Mouse (Mus musculus): ENCODE results near the gene Caln1. TPM values are rescaled to one million over a fixed set of nuclear protein-coding genes. Genes with fewer than 3 reads are reported as not detected.

The Caln1 gene
- total and polyA plus RNA-seq, 2 experiments: 2.4 to 2.9 TPM

- H3K27me3 ChIP-seq (ENCODE audit: control insufficient read depth, insufficient read depth, low read length): no peaks in the 10 kb centered on the region
- WGBS: 78% methylated on average over 4 of the region's 4 CpGs
- DNase-seq (ENCODE audit: extremely low read depth, low read depth, low spot score): no peak
- no peak overlapping the region for H3K9ac ChIP-seq (ENCODE audit: low read depth, low read length)
- H3K27ac ChIP-seq (replicated peaks; ENCODE audit: insufficient read depth, low read depth, low read length): no peak overlapping the region
- H3K79me2 ChIP-seq (ENCODE audit: control insufficient read depth, insufficient read depth, low read length): no peaks in the 10 kb centered on the region
- H3K4me3 ChIP-seq (ENCODE audit: insufficient read depth, low read depth, low read length): no peak overlapping the region
- no peaks in the 10 kb centered on the region for H3K36me3 ChIP-seq (ENCODE audit: control insufficient read depth, insufficient read depth, low read length)
- H3K4me1 ChIP-seq (ENCODE audit: control insufficient read depth, insufficient read depth, low read length): no peaks in the 10 kb centered on the region
- TF ChIP-seq CTCF (IDR thresholded peaks at IDR 0.05; ENCODE audit: low read depth, low read length) (no peak), POLR2A (IDR thresholded peaks at IDR 0.05; ENCODE audit: extremely low read depth, insufficient read depth, low read length) (no peak)
Measured at GRCm38 (mm10) chr5:130702361-130702760, 333.1 kb downstream of the Caln1 start.

- Histone ChIP-seq H3K9ac (ENCODE audit: low read depth, low read length) (no peak overlapping the region), H3K79me2 (ENCODE audit: control insufficient read depth, insufficient read depth, low read length) (no peaks in the 10 kb centered on the region), H3K27ac (replicated peaks; ENCODE audit: insufficient read depth, low read depth, low read length) (no peak overlapping the region), H3K36me3 (ENCODE audit: control insufficient read depth, insufficient read depth, low read length) (no peaks in the 10 kb centered on the region), H3K4me1 (ENCODE audit: control insufficient read depth, insufficient read depth, low read length) (no peaks in the 10 kb centered on the region), H3K4me3 (ENCODE audit: insufficient read depth, low read depth, low read length) (no peak overlapping the region), H3K27me3 (ENCODE audit: control insufficient read depth, insufficient read depth, low read length) (no peaks in the 10 kb centered on the region)
- 84% methylated on average over 4 of the region's 4 CpGs for WGBS
- no peak for DNase-seq (ENCODE audit: extremely low read depth, low read depth, low spot score)
- TF ChIP-seq POLR2A (IDR thresholded peaks at IDR 0.05; ENCODE audit: extremely low read depth, insufficient read depth, low read length) (no peak), CTCF (IDR thresholded peaks at IDR 0.05; ENCODE audit: low read depth, low read length) (no peak)
Measured at GRCm38 (mm10) chr5:130704866-130705265, 335.6 kb downstream of the Caln1 start.

GRCm38 (mm10) chr5:130706202-130706855, 337.1 kb downstream of the Caln1 start:
- 57% methylated on average over 6 of the region's 6 CpGs for WGBS
- H3K4me1 ChIP-seq (ENCODE audit: control insufficient read depth, insufficient read depth, low read length): no peaks in the 10 kb centered on the region

DNA sequence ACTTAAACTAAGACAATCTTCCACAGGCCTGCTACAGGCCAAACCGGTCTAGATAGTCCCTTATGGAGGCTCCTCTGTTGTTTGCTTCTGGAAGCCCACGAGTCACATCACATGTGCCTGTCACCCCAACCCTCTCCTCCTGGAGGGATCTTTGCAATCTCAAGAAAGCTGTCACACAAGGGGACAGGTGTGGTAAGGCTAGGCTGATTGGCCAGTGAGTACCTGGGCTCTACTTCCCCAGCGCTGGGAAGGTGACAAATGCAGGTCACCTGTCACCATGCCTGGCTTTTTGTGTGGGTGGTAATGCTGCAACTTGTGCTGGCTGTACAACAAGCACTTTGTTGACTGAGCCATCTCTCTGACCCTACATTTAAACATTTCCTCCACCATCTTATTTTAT, 338.5 kb downstream of the Caln1 start:
- Histone ChIP-seq H3K27ac (replicated peaks; ENCODE audit: insufficient read depth, low read depth, low read length) (no peak overlapping the region), H3K79me2 (ENCODE audit: control insufficient read depth, insufficient read depth, low read length) (no peaks in the 10 kb centered on the region), H3K27me3 (ENCODE audit: control insufficient read depth, insufficient read depth, low read length) (no peaks in the 10 kb centered on the region), H3K36me3 (ENCODE audit: control insufficient read depth, insufficient read depth, low read length) (no peaks in the 10 kb centered on the region), H3K4me1 (ENCODE audit: control insufficient read depth, insufficient read depth, low read length) (no peaks in the 10 kb centered on the region), H3K4me3 (ENCODE audit: insufficient read depth, low read depth, low read length) (no peak overlapping the region), H3K9ac (ENCODE audit: low read depth, low read length) (no peak overlapping the region)
- TF ChIP-seq POLR2A (IDR thresholded peaks at IDR 0.05; ENCODE audit: extremely low read depth, insufficient read depth, low read length): no peak
- TF ChIP-seq CTCF (IDR thresholded peaks at IDR 0.05; ENCODE audit: low read depth, low read length): no peak
- no peak for DNase-seq (ENCODE audit: extremely low read depth, low read depth, low spot score)
- WGBS: 61% methylated on average over 3 of the region's 3 CpGs

More at GRCm38 (mm10) chr5:130706202-130706855, 337.1 kb downstream of the Caln1 start:
- no peak for DNase-seq (ENCODE audit: extremely low read depth, low read depth, low spot score)
- no peaks in the 10 kb centered on the region for H3K27me3 ChIP-seq (ENCODE audit: control insufficient read depth, insufficient read depth, low read length)
- no peaks in the 10 kb centered on the region for H3K36me3 ChIP-seq (ENCODE audit: control insufficient read depth, insufficient read depth, low read length)
- no peak overlapping the region for H3K27ac ChIP-seq (replicated peaks; ENCODE audit: insufficient read depth, low read depth, low read length)
- TF ChIP-seq POLR2A (IDR thresholded peaks at IDR 0.05; ENCODE audit: extremely low read depth, insufficient read depth, low read length) (no peak), CTCF (IDR thresholded peaks at IDR 0.05; ENCODE audit: low read depth, low read length) (no peak)
- no peak overlapping the region for H3K9ac ChIP-seq (ENCODE audit: low read depth, low read length)
- H3K79me2 ChIP-seq (ENCODE audit: control insufficient read depth, insufficient read depth, low read length): no peaks in the 10 kb centered on the region
- H3K4me3 ChIP-seq (ENCODE audit: insufficient read depth, low read depth, low read length): no peak overlapping the region

GRCm38 (mm10) chr5:130708616-130709015, 339.4 kb downstream of the Caln1 start:
- Histone ChIP-seq H3K4me3 (ENCODE audit: insufficient read depth, low read depth, low read length) (no peak overlapping the region), H3K27me3 (ENCODE audit: control insufficient read depth, insufficient read depth, low read length) (no peaks in the 10 kb centered on the region), H3K27ac (replicated peaks; ENCODE audit: insufficient read depth, low read depth, low read length) (no peak overlapping the region), H3K4me1 (ENCODE audit: control insufficient read depth, insufficient read depth, low read length) (no peaks in the 10 kb centered on the region), H3K36me3 (ENCODE audit: control insufficient read depth, insufficient read depth, low read length) (no peaks in the 10 kb centered on the region), H3K79me2 (ENCODE audit: control insufficient read depth, insufficient read depth, low read length) (no peaks in the 10 kb centered on the region), H3K9ac (ENCODE audit: low read depth, low read length) (no peak overlapping the region)
- no peak for DNase-seq (ENCODE audit: extremely low read depth, low read depth, low spot score)
- WGBS: 75% methylated on average over 4 of the region's 4 CpGs
- no peak for TF ChIP-seq CTCF (IDR thresholded peaks at IDR 0.05; ENCODE audit: low read depth, low read length)
- TF ChIP-seq POLR2A (IDR thresholded peaks at IDR 0.05; ENCODE audit: extremely low read depth, insufficient read depth, low read length): no peak

DNA sequence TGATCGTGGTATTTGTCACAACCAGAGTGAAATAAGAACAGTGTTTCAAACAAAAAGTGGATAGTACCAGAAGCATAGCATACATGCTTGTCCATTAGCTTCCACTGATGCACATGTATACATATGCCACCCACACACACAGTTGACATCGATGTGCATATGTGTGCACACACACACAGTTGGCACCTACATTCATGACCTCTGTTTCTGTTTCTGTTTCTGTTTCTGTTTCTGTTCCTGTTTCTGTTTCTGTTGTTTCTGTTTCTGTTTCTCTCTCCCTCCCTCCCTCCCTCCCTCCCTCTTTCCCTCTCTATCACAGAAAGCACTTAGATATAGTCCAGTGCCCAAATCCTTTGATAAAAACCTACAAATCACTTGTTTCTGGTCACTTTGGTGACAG, 342.4 kb downstream of the Caln1 start:
- H3K9ac ChIP-seq (ENCODE audit: low read depth, low read length): no peak overlapping the region
- H3K27me3 ChIP-seq (ENCODE audit: control insufficient read depth, insufficient read depth, low read length): no peaks in the 10 kb centered on the region
- H3K4me3 ChIP-seq (ENCODE audit: insufficient read depth, low read depth, low read length): no peak overlapping the region
- TF ChIP-seq POLR2A (IDR thresholded peaks at IDR 0.05; ENCODE audit: extremely low read depth, insufficient read depth, low read length) (no peak), CTCF (IDR thresholded peaks at IDR 0.05; ENCODE audit: low read depth, low read length) (no peak)
- H3K4me1 ChIP-seq (ENCODE audit: control insufficient read depth, insufficient read depth, low read length): no peaks in the 10 kb centered on the region
- WGBS: 81% methylated on average over 2 of the region's 2 CpGs
- H3K79me2 ChIP-seq (ENCODE audit: control insufficient read depth, insufficient read depth, low read length): no peaks in the 10 kb centered on the region
- DNase-seq (ENCODE audit: extremely low read depth, low read depth, low spot score): no peak
- H3K27ac ChIP-seq (replicated peaks; ENCODE audit: insufficient read depth, low read depth, low read length): no peak overlapping the region
- no peaks in the 10 kb centered on the region for H3K36me3 ChIP-seq (ENCODE audit: control insufficient read depth, insufficient read depth, low read length)

Measured in liver, adult 2 months (tissue).